Mouse (Mus musculus) G1E (cell line): ENCODE results near the gene Tmem219. TPM values are rescaled to one million over a fixed set of nuclear protein-coding genes. Genes with fewer than 3 reads are reported as not detected.

ENCODE experiments used
- ATAC-seq: 2 replicates; pipeline ENCODE4 v1.8.0; 2016; ENCODE audit warnings: mild to moderate bottlenecking; ENCODE audit not compliant: insufficient number of reproducible peaks, poor library complexity, low FRiP score, severe bottlenecking; ENCODE audit errors: extremely low read depth
- DNase-seq: peaks from one replicate; pipeline ENCODE4 v3.0.0; 2012; ENCODE audit warnings: low spot score
- H3K27me3 ChIP-seq: 2 replicates; pipeline ENCODE4 v1.6.1; 2012; ENCODE audit warnings: mild to moderate bottlenecking, low read length, inconsistent platforms; ENCODE audit not compliant: insufficient read depth
- H3K36me3 ChIP-seq: replicated peaks from 2 replicates; pipeline ENCODE3; 2012; ENCODE audit warnings: mild to moderate bottlenecking, inconsistent platforms
- H3K4me1 ChIP-seq: 2 replicates; pipeline ENCODE4 v1.6.1; 2012; ENCODE audit warnings: low read depth, low read length, inconsistent platforms, mixed read lengths; ENCODE audit not compliant: insufficient read depth
- H3K4me3 ChIP-seq: 2 replicates; pipeline ENCODE4 v1.5.1; 2012; ENCODE audit warnings: low read depth, mild to moderate bottlenecking, inconsistent platforms, low read length, moderate library complexity, mixed read lengths
- H3K9me3 ChIP-seq: replicated peaks from 2 replicates; pipeline ENCODE4 v1.6.1; 2012; ENCODE audit warnings: inconsistent platforms
- CTCF ChIP-seq: IDR thresholded peaks from 2 replicates; pipeline ENCODE4 v1.5.1; 2012; ENCODE audit warnings: low read depth, low read length, inconsistent platforms, mixed read lengths
- GATA1 ChIP-seq: IDR thresholded peaks from 2 replicates; pipeline ENCODE4 v1.6.1; 2012; ENCODE audit warnings: borderline replicate concordance, low read length, inconsistent platforms, mixed read lengths
- GATA2 ChIP-seq: IDR thresholded peaks from 2 replicates; pipeline ENCODE4 v1.6.1; 2012; ENCODE audit warnings: low read depth, low read length, inconsistent platforms, borderline replicate concordance
- POLR2AphosphoS5 ChIP-seq: IDR thresholded peaks from 2 replicates; pipeline ENCODE4 v1.6.1; 2012; ENCODE audit warnings: low read depth, low read length, inconsistent platforms; ENCODE audit not compliant: insufficient replicate concordance
- TAL1 ChIP-seq: conservative IDR thresholded peaks from 2 replicates; pipeline ENCODE4 v1.6.1; 2012; ENCODE audit warnings: low read depth, low read length, inconsistent platforms, mixed read lengths
- polyA plus RNA-seq: library from polyadenylated mRNA; stranded (reverse); fragments of >175 nt; gene quantifications from 2 replicates; pipeline ENCODE4 v1.2.3, GENCODE M21; 2012
- total RNA-seq, 2 experiments: library from RNA; stranded (forward) in 1 of 2; stranded (reverse) in 1 of 2; fragments of 200-1000 nt in 1 of 2; fragments of >200 nt in 1 of 2; fragmentation: Nextera tagmentation in 1 of 2; gene quantifications; 2 replicates each; pipeline ENCODE4 v1.2.3; 2014 to 2017

The Tmem219 gene
- total and polyA plus RNA-seq, 3 experiments, result 32.9 to 66.6 (median 38.7) TPM

DNA sequence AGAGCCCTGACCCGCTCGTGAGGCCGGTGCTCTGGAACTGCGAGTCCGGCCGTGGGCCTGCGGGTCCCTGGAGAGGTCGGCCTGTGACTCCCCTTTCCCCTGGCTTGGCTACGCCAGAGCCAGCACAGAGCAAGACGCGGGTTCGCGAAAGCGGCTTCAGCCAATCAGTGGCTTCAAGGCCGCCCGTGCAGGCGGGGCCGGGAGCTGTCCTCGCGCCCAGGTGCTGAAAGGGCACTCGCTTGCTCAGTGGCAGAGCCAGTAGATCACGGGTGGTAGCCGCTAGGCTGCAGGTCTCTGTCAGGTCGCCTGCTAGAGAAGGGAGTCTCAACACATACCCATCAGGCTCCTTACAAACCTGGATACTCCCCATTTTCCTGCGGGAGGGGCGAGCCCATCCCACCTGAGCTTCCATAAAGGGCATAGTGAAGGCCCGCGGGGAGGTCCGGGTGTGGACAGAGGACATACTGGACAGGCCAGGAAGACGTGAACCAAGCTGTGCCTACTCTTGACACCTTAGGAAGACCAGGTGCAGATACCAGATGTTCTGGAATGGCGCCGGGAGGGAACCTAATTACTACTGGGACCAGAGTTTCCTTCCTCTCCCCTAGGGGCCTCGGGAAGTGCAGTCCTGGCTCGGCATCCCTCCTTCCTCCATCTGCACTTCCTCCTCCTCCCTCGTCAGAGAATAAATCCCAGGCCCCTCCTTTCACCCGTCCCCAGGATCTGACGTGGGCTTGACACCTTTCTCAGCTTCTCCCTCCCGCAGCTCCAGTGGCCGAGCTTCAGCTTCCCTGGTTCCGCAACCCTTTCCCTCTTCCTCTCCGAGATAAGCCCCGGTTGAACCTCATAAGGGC, 27.3 kb upstream of the Tmem219 start, which contains the start of gene Sez6l2:
Sez6l2 (plus strand) TSS at position 771 of the 854 bp plus-strand sequence.
- ATAC-seq (peak; percentile 57), DNase-seq (peak; percentile 91)
- Histone ChIP-seq H3K9me3 (no peaks in the 10 kb centered on the region), H3K27me3 (peaks cover 23% of the 10 kb centered on the region), H3K36me3 (peaks cover 34% of the 10 kb centered on the region), H3K4me1 (peaks cover 12% of the 10 kb centered on the region), H3K4me3 (peak within 1 kb of the TSS; percentile 68; the same call in 1 of the 2 replicates)
- TF ChIP-seq TAL1 (no peak), POLR2AphosphoS5 (no peak), CTCF (no peak), GATA2 (no peak), GATA1 (no peak)

DNA sequence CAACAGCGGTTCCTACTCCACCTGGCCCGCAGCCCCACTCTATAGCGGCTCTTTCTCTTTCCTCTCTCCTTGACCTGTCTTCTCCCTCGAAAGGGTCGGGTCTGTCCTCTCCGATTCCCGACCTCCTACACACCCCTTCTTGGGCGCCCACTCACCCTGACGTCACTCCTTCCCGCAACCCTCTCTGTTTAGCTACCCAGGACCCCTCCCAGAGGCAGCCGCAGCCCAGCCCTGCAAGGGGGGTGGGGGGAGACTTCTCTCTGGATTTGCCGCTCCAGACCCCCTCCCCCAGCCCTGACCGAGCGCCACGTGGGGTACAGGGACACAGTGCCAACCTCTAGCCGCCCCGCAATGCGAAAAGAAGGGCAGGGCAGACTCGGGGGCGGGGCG, 26.7 kb upstream of the Tmem219 start, which contains the start of gene Asphd1:
Asphd1 (minus strand) TSS at position 180 of the 390 bp plus-strand sequence.
- no peak for ATAC-seq
- peaks cover 40% of the 10 kb centered on the region for H3K36me3 ChIP-seq
- peaks cover 12% of the 10 kb centered on the region for H3K4me1 ChIP-seq
- H3K9me3 ChIP-seq, result no peaks in the 10 kb centered on the region
- no peak for DNase-seq
- H3K27me3 ChIP-seq, result peaks cover 23% of the 10 kb centered on the region
- peak within 1 kb of the TSS; percentile 68; the same call in 1 of the 2 replicates for H3K4me3 ChIP-seq
- no peak for TF ChIP-seq GATA2
- no peak for TF ChIP-seq TAL1
- TF ChIP-seq POLR2AphosphoS5, result no peak
- TF ChIP-seq CTCF, result no peak
- TF ChIP-seq GATA1, result no peak

DNA sequence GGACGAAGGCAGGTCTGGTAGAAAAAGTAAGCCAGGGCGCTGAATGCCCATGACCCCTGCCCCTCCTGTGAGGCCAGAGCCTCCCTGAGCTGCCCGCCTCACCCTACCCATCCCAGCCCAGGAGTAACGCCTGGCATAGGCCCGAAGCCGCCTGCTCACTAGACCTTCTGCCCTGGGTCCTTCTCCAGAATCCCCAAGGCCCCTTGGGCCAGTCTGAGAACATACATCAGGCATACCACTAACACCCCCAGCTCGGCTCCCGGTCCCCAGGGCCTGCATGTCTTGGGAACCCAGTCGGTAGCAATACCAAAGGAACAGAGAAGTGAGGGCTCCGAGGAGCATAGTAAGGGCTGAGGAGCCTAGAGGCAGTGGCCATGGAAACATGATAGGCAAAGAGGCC, 25.9 kb upstream of the Tmem219 start:
- Histone ChIP-seq H3K36me3 (peaks cover 48% of the 10 kb centered on the region), H3K4me1 (peaks cover 12% of the 10 kb centered on the region), H3K27me3 (peaks cover 23% of the 10 kb centered on the region), H3K4me3 (no peak overlapping the region), H3K9me3 (no peaks in the 10 kb centered on the region)
- DNase-seq, result no peak
- no peak for ATAC-seq
- no peak for TF ChIP-seq CTCF
- no peak for TF ChIP-seq POLR2AphosphoS5
- TF ChIP-seq TAL1, result no peak
- TF ChIP-seq GATA1, result no peak

DNA sequence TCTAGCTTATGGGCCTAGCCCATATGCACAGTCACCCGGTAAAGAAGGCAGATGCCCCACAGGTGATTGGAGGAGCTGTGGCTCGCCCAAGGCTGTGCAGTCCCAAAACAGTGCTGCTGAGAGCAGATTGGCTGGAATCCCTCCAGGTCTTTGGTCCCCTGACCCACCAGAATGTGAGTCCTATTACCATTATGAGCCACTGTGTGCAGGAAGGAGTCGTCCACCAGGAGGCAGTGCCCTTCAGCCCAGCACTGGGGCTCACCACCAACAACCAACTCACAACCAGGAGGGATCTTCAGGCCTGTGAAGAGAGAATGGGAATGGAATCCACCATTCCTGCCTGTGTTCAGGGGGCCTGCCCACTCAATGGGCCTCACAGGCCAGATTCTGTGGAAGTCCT, 23.8 kb upstream of the Tmem219 start:
- Histone ChIP-seq H3K9me3 (no peaks in the 10 kb centered on the region), H3K4me1 (peaks cover 11% of the 10 kb centered on the region), H3K36me3 (peaks cover 68% of the 10 kb centered on the region), H3K4me3 (no peak overlapping the region), H3K27me3 (peaks cover 12% of the 10 kb centered on the region; the same call in 1 of the 2 replicates)
- TF ChIP-seq POLR2AphosphoS5 (no peak), GATA1 (no peak), GATA2 (no peak), CTCF (peak; percentile 60)
- no peak; the same call in 1 of the 2 replicates for ATAC-seq
- DNase-seq, result no peak

DNA sequence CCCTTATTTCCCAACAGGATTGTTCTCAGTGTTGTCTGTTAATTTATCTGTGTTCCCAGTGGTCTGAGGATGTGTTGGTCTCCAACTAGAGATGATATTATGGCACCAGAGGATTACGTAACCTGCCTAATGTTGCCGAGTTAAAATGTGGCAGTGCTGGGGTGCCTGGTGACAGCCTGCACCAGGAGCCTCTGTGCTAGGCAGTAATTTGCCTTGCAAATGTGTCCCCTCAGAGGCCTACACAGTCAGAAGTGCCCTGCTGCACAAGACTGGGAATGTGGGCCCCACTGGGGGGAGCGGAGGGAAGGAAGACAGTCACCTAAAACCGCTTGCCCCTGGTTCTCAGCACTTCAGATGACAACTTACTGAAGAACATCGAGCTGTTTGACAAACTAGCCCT, 19.1 kb upstream of the Tmem219 start:
- Histone ChIP-seq H3K4me3 (no peak overlapping the region), H3K36me3 (peaks cover 94% of the 10 kb centered on the region), H3K27me3 (no peaks in the 10 kb centered on the region), H3K9me3 (no peaks in the 10 kb centered on the region), H3K4me1 (peaks cover 11% of the 10 kb centered on the region)
- no peak for ATAC-seq
- no peak for DNase-seq
- TF ChIP-seq POLR2AphosphoS5, result no peak
- no peak for TF ChIP-seq TAL1
- TF ChIP-seq GATA1, result no peak
- TF ChIP-seq CTCF, result no peak
- TF ChIP-seq GATA2, result no peak

DNA sequence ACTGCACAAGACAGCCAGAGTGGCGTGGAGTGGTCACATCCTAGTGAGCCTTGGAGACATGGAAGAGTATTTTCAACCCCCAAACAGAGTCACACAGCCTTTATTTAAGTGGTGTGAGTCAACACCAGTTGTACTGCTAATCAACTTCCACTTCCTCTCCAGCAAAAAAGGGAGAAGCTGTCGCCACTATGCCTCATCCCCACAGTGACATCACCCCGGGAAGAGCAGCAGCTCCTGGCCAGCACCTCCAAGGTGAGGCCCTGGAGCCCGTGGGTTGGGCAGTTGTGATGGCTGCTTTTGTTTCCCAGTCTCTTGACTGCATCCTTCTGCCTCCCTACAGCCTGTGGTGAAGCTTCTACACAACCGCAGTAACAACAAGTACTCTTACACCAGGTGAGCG, 18.5 kb upstream of the Tmem219 start:
- Histone ChIP-seq H3K4me1 (peaks cover 11% of the 10 kb centered on the region), H3K9me3 (no peaks in the 10 kb centered on the region), H3K4me3 (no peak overlapping the region), H3K36me3 (peaks cover 94% of the 10 kb centered on the region), H3K27me3 (no peaks in the 10 kb centered on the region)
- TF ChIP-seq TAL1 (no peak), POLR2AphosphoS5 (no peak)
- no peak for DNase-seq
- ATAC-seq, result no peak
